Mouse (Mus musculus) midbrain, embryonic 16.5 days (tissue): ENCODE results near the gene Hmgcr. TPM values are rescaled to one million over a fixed set of nuclear protein-coding genes. Genes with fewer than 3 reads are reported as not detected.

Experiments used
- polyA plus RNA-seq: library from polyadenylated mRNA; unstranded; fragments of >200 nt; fragmentation: Nextera tagmentation; extraction: Ambion mirVana; gene quantifications from 2 replicates; pipeline ENCODE4 v1.2.1, GENCODE M21; 2015

Hmgcr gene
- polyA plus RNA-seq, 1 experiment from 2014 or later = 240 TPM

Other genes starting within 250 kb of the Hmgcr start
- not detected in 2 replicates for gene Ankdd1b, start 199.7 kb downstream of the Hmgcr start, polyA plus RNA-seq
- gene Gm17622, start 180.2 kb downstream of the Hmgcr start, polyA plus RNA-seq = not detected in 2 replicates
- 7.7 and 7.8 TPM in 2 replicates for gene Polk, start 128.4 kb downstream of the Hmgcr start, polyA plus RNA-seq
- gene Col4a3bp, start 128.3 kb downstream of the Hmgcr start, polyA plus RNA-seq = 7.9 and 8.1 TPM in 2 replicates
- 0.07 and 0.09 TPM in 2 replicates for gene Ankrd31, start 77.3 kb upstream of the Hmgcr start, polyA plus RNA-seq